15 mouse cellular contexts compared by ENCODE assay signal in the genomic region with DNA sequence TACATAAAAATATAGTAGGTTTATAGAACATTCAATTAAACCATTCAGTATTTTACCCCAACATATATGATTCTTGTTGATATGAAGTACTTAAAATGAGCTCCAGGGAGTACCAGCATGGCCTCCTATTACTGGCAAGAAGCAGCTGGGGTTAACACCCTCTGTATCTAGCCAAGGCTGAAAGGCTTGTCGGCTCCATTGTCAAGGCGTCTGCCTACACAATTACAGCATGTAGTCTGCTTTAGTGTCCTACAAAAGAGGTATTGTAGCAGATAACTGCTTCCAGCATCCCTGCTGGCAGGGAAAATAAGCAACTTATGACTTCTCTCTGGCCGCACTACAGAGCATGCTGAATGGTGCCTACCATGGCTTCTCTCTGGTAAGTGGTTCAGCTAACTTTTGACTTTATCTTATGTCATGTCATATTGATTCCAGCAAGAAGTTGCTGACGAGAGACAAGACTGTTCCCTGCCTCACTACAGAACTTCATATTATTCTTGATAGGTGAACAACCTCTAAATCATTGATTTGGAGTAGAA.
DNase-seq lines count a peak whose midpoint lies in the region; ATAC-seq and TF ChIP-seq lines count a peak whose summit lies in the region.
"Had no signal": no experiment of that assay in that cellular context is flagged by ENCODE, and none has a peak within 500 bp of the region (broad histone marks: within the 10 kb centered on the region; RNA-seq: fewer than 3 reads in every experiment).

No protein-coding gene starts in this region.

- no peak overlapping the region for H3K27ac ChIP-seq in forebrain, embryonic 12.5 days
- no peak overlapping the region for H3K27ac ChIP-seq in forebrain, embryonic 11.5 days (ENCODE audit: low read depth, low read length)
- H3K27ac ChIP-seq in ES-E14 (ENCODE audit: insufficient read depth, low read depth, low read length, poor library complexity, severe bottlenecking) = no peak overlapping the region
- H3K27ac ChIP-seq: embryonic facial prominence, embryonic 15.5 days had no signal

- no peaks in the 10 kb centered on the region for H3K36me3 ChIP-seq in forebrain, embryonic 12.5 days (replicated peaks)
- H3K36me3 ChIP-seq in forebrain, embryonic 11.5 days (ENCODE audit: control insufficient read depth, insufficient read depth, low read length) = no peaks in the 10 kb centered on the region
- H3K36me3 ChIP-seq in ES-E14 (ENCODE audit: control insufficient read depth, insufficient read depth, low read length, poor library complexity, severe bottlenecking) = no peaks in the 10 kb centered on the region
- H3K36me3 ChIP-seq: embryonic facial prominence, embryonic 15.5 days had no signal

- H3K4me3 ChIP-seq in forebrain, embryonic 12.5 days (replicated peaks) = no peak overlapping the region
- H3K4me3 ChIP-seq in forebrain, embryonic 11.5 days (ENCODE audit: low read depth, low read length) = no peak overlapping the region
- H3K4me3 ChIP-seq in ES-E14 (ENCODE audit: insufficient read depth in 1 of 2, low read depth in 1 of 2, low read length in 2 of 2, poor library complexity in 1 of 2, severe bottlenecking in 1 of 2) = no peak overlapping the region
- H3K4me3 ChIP-seq: embryonic facial prominence, embryonic 15.5 days had no signal

- H3K4me1 ChIP-seq in forebrain, embryonic 12.5 days = no peaks in the 10 kb centered on the region; the same call in 1 of the 2 replicates
- no peaks in the 10 kb centered on the region for H3K4me1 ChIP-seq in forebrain, embryonic 11.5 days (replicated peaks; ENCODE audit: control insufficient read depth, insufficient read depth, low read length)
- no peaks in the 10 kb centered on the region for H3K4me1 ChIP-seq in ES-E14 (ENCODE audit: control insufficient read depth in 2 of 2, insufficient read depth in 2 of 2, low read length in 2 of 2, poor library complexity in 1 of 2)
- H3K4me1 ChIP-seq: embryonic facial prominence, embryonic 15.5 days had no signal

- H3K9me3 ChIP-seq in forebrain, embryonic 12.5 days = no peaks in the 10 kb centered on the region
- no peaks in the 10 kb centered on the region for H3K9me3 ChIP-seq in forebrain, embryonic 11.5 days (ENCODE audit: control insufficient read depth, low read length)
- no peaks in the 10 kb centered on the region for H3K9me3 ChIP-seq in ES-E14 (ENCODE audit: control insufficient read depth, insufficient read depth, low read depth, low read length)
- H3K9me3 ChIP-seq: embryonic facial prominence, embryonic 15.5 days had no signal

- ATAC-seq in forebrain, embryonic 12.5 days (ENCODE audit: low FRiP score) = 0 out of 2 replicates have a peak, but pooled peaks have one; percentile 36
- no peak; the same call in 1 of the 2 replicates for ATAC-seq in forebrain, embryonic 11.5 days (replicated peaks; ENCODE audit: low FRiP score)
- no peak for ATAC-seq in megakaryocyte progenitor cell, adult 5-6 weeks (replicated peaks; ENCODE audit: poor library complexity)
- no peak for ATAC-seq in frontal cortex, adult (ENCODE audit: low TSS enrichment)

- in situ Hi-C loops in ES-E14 (cut with MboI; ENCODE audit: low sequenced_read_pairs in 2 of 2, unreplicated experiment in 2 of 2) = no loop called here

- 19% methylated on average over 4 of the region's 4 CpGs for whole genome bisulfite sequencing in forebrain, embryonic 12.5 days
- WGBS in forebrain, embryonic 11.5 days = 19% methylated on average over 4 of the region's 4 CpGs

- H3K4me2 ChIP-seq in forebrain, embryonic 12.5 days = no peak overlapping the region
- no peak overlapping the region for H3K4me2 ChIP-seq in forebrain, embryonic 11.5 days (ENCODE audit: low read depth, low read length, severe bottlenecking)
- H3K4me2 ChIP-seq: embryonic facial prominence, embryonic 15.5 days; liver, embryonic 11.5 days had no signal

- DNase-seq in forebrain, embryonic 11.5 days (ENCODE audit: low spot score) = no peak
- DNase-seq in ES-E14 (ENCODE audit: low read depth, low spot score) = peak; percentile 11
- peak; percentile 2 for DNase-seq in embryo, embryonic 9.5 days (ENCODE audit: extremely low spot score)
- peak; percentile 27 for DNase-seq in mesoderm, embryonic 11.5 days (ENCODE audit: low read depth, low spot score)
- no peak for DNase-seq in thymus, postnatal 4 days
- DNase-seq: cerebellum, adult 9-11 months; heart, postnatal 36 days; kidney, adult 9 months; lung, postnatal 14 days; spleen, adult 18-20 months had no signal

- no peak overlapping the region for H3K9ac ChIP-seq in forebrain, embryonic 12.5 days
- H3K9ac ChIP-seq in forebrain, embryonic 11.5 days (ENCODE audit: low read length) = no peak overlapping the region
- H3K9ac ChIP-seq in ES-E14 (ENCODE audit: insufficient read depth, low read depth, low read length, poor library complexity, severe bottlenecking) = no peak overlapping the region
- H3K9ac ChIP-seq: embryonic facial prominence, embryonic 15.5 days had no signal

- H3K27me3 ChIP-seq in forebrain, embryonic 12.5 days = no peaks in the 10 kb centered on the region
- no peaks in the 10 kb centered on the region for H3K27me3 ChIP-seq in forebrain, embryonic 11.5 days (ENCODE audit: control insufficient read depth, insufficient read depth, low read length)
- H3K27me3 ChIP-seq: embryonic facial prominence, embryonic 15.5 days had no signal

TF ChIP-seq in ES-E14, 5 proteins besides CTCF, POLR2A, EP300 and RAD21:
- TF ChIP-seq ZC3H11A (IDR thresholded peaks at IDR 0.05; ENCODE audit: borderline replicate concordance, low read depth, low read length) (no peak), HCFC1 (IDR thresholded peaks at IDR 0.05; ENCODE audit: borderline replicate concordance, insufficient read depth, low read length) (no peak), ZNF384 (IDR thresholded peaks at IDR 0.05; ENCODE audit: low read depth, low read length) (no peak), CHD2 (IDR thresholded peaks at IDR 0.05; ENCODE audit: low read depth, low read length) (no peak), MAFK (IDR thresholded peaks at IDR 0.05; ENCODE audit: insufficient read depth, low read depth, low read length) (no peak)

Comparison
In these comparisons a context has a peak if more than half of its experiments do, and no peak if none do; other contexts are left out.
1. DNase-seq: peak in ES-E14 (single experiment), embryo, embryonic 9.5 days (single experiment) and mesoderm, embryonic 11.5 days (single experiment); none in forebrain, embryonic 11.5 days (single experiment) and thymus, postnatal 4 days (single experiment).